In genomic region chr5:117292547-117292946, GRCm38 (mm10) we compare ENCODE assay signal across 20 mouse cellular contexts. TPM values are rescaled to one million over a fixed set of nuclear protein-coding genes. Genes with fewer than 3 reads are reported as not detected.
DNase-seq lines count a peak whose midpoint lies in the region; ATAC-seq lines count a peak whose summit lies in the region.
"Had no signal": no experiment of that assay in that cellular context is flagged by ENCODE, and none has a peak within 500 bp of the region (broad histone marks: within the 10 kb centered on the region; RNA-seq: fewer than 3 reads in every experiment).

No protein-coding gene starts in this region.

- intact Hi-C loops in gastrocnemius, postnatal 36 days (cut with DNase I), result no loop called here

- ATAC-seq in kidney, embryonic 16.5 days (ENCODE audit: low FRiP score, low TSS enrichment), result peak; percentile 71
- ATAC-seq: midbrain, embryonic 15.5 days had no signal

- no peak overlapping the region for H3K4me3 ChIP-seq in kidney, embryonic 16.5 days (ENCODE audit: low read length)
- no peak overlapping the region for H3K4me3 ChIP-seq in hindbrain, embryonic 10.5 days
- H3K4me3 ChIP-seq: gastrocnemius, adult 2 months; heart, embryonic 12.5 days; limb, embryonic 13.5 days; megakaryocyte, embryonic 14.5 days; midbrain, embryonic 15.5 days; neural tube, embryonic 15.5 days had no signal

- H3K27me3 ChIP-seq in kidney, embryonic 16.5 days (ENCODE audit: insufficient read depth, low read length), result no peaks in the 10 kb centered on the region
- peaks cover 12% of the 10 kb centered on the region for H3K27me3 ChIP-seq in hindbrain, embryonic 10.5 days (ENCODE audit: insufficient read depth, poor library complexity, severe bottlenecking)
- H3K27me3 ChIP-seq: heart, embryonic 12.5 days; limb, embryonic 13.5 days; midbrain, embryonic 15.5 days; neural tube, embryonic 15.5 days had no signal

- H3K4me2 ChIP-seq in kidney, embryonic 16.5 days (replicated peaks; ENCODE audit: low read depth, low read length), result no peak overlapping the region
- H3K4me2 ChIP-seq: heart, embryonic 12.5 days; hindbrain, embryonic 14.5 days; limb, embryonic 13.5 days; midbrain, embryonic 15.5 days; neural tube, embryonic 15.5 days had no signal

- peaks cover 5% of the 10 kb centered on the region; the same call in 1 of the 2 replicates for H3K9me3 ChIP-seq in kidney, embryonic 16.5 days (ENCODE audit: low read length)
- H3K9me3 ChIP-seq in hindbrain, embryonic 10.5 days, result no peaks in the 10 kb centered on the region; the same call in 1 of the 2 replicates
- H3K9me3 ChIP-seq: midbrain, embryonic 15.5 days had no signal

- no peak overlapping the region for H3K9ac ChIP-seq in kidney, embryonic 16.5 days (replicated peaks; ENCODE audit: low read length)
- H3K9ac ChIP-seq: heart, embryonic 12.5 days; hindbrain, embryonic 14.5 days; limb, embryonic 13.5 days; midbrain, embryonic 15.5 days; neural tube, embryonic 15.5 days had no signal

- DNase-seq in kidney, adult 11 months, result peak; percentile 62
- no peak for DNase-seq in kidney, postnatal 14 days
- DNase-seq in A20 (ENCODE audit: low read depth, low spot score), result peak; percentile 35
- DNase-seq in WW6 (ENCODE audit: low read depth, low spot score), result peak; percentile 53
- no peak for DNase-seq in hindbrain, embryonic 10.5 days (ENCODE audit: low spot score)
- no peak for DNase-seq in spleen, adult 12 weeks (ENCODE audit: low spot score)
- no peak for DNase-seq in gastrocnemius, postnatal 36 days
- DNase-seq: cerebellum, adult 2 months; cerebellum, postnatal 36 days; gastrocnemius, adult 2 months; heart, postnatal 14 days; right cerebral cortex, postnatal 14 days; thymus, adult 18-20 months had no signal

- 45% methylated on average over 6 of the region's 6 CpGs for WGBS in kidney, embryonic 16.5 days
- 80% methylated on average over 6 of the region's 6 CpGs for WGBS in hindbrain, embryonic 10.5 days

- peaks cover 10% of the 10 kb centered on the region for H3K4me1 ChIP-seq in kidney, embryonic 16.5 days (ENCODE audit: insufficient read depth, low read length)
- H3K4me1 ChIP-seq in hindbrain, embryonic 10.5 days (replicated peaks), result peaks cover 9% of the 10 kb centered on the region

- no peaks in the 10 kb centered on the region for H3K36me3 ChIP-seq in kidney, embryonic 16.5 days (ENCODE audit: insufficient read depth, low read length)
- H3K36me3 ChIP-seq in hindbrain, embryonic 10.5 days, result no peaks in the 10 kb centered on the region
- H3K36me3 ChIP-seq: heart, embryonic 12.5 days; limb, embryonic 13.5 days; midbrain, embryonic 15.5 days; neural tube, embryonic 15.5 days had no signal

- no peak overlapping the region for H3K27ac ChIP-seq in kidney, embryonic 16.5 days (ENCODE audit: low read length)
- no peak overlapping the region for H3K27ac ChIP-seq in hindbrain, embryonic 10.5 days
- H3K27ac ChIP-seq: gastrocnemius, adult 2 months; hindbrain, embryonic 14.5 days; limb, embryonic 13.5 days; midbrain, embryonic 15.5 days; neural tube, embryonic 15.5 days had no signal

RNA-seq across cellular contexts. Expression of gene Pebp1, which starts 5.1 kb away (rescaled TPM):
- 841 and 885 TPM in 2 replicates for polyA plus RNA-seq in kidney, embryonic 16.5 days (2015; fragmentation: Nextera tagmentation; extraction: Ambion mirVana)
- 928 and 949 TPM in 2 replicates for polyA plus RNA-seq in hindbrain, embryonic 10.5 days (2016; fragmentation: Nextera tagmentation; extraction: Ambion mirVana)
- total RNA-seq in gastrocnemius, postnatal 36 days (2021), result 100 to 1,000 TPM; 304 to 320 TPM

RNA-seq across cellular contexts. Expression of gene Vsig10, which starts 26.3 kb away (rescaled TPM):
- 14.6 and 17.1 TPM in 2 replicates for polyA plus RNA-seq in kidney, embryonic 16.5 days (2015; fragmentation: Nextera tagmentation; extraction: Ambion mirVana)
- polyA plus RNA-seq in hindbrain, embryonic 10.5 days (2016; fragmentation: Nextera tagmentation; extraction: Ambion mirVana), result 1.8 and 3.4 TPM in 2 replicates
- 1 to 10 TPM; 4.1 to 5.0 TPM for total RNA-seq in gastrocnemius, postnatal 36 days (2021)

Comparison
In these comparisons a context has a peak if more than half of its experiments do, and no peak if none do; other contexts are left out.
1. DNase-seq: peak in kidney, adult 11 months (single experiment), A20 (single experiment) and WW6 (single experiment); none in kidney, postnatal 14 days (single experiment), hindbrain, embryonic 10.5 days (single experiment), spleen, adult 12 weeks (single experiment) and gastrocnemius, postnatal 36 days (0 of 2).